Mouse (Mus musculus): ENCODE data around the gene Vstm5.

DNA sequence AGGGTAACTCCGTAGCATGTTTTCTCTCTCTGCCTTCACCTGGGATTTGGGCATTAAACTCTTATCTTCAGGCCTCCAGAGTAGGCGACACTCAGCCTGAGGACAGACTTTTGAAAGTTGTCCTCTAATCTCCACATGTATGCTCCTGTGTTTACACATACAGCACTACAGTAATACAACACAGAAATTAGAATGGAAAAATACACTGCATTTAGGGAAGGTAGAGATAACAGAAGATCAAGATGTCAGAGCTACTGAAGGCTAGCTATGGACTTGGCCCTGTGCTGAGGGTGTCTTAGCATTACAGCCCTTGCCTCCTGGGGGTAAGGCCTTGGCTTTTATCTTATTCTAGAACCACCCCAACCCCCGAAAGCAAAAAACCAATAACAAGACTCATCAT, 49.6 kb downstream of the Vstm5 start:
- TF ChIP-seq EP300 (optimal IDR thresholded peaks at IDR 0.05) (no peak), CTCF (IDR thresholded peaks at IDR 0.05; ENCODE audit: low read depth) (no peak)

Data from stomach, postnatal 0 days (tissue).